Mouse (Mus musculus) limb, embryonic 15.5 days (tissue): ENCODE data around the gene Myo1b. TPM values are rescaled to one million over a fixed set of nuclear protein-coding genes. Genes with fewer than 3 reads are reported as not detected.

Experiments used
- ATAC-seq: fragments of 200-750 bp; cut with Nextera tagmentation; 2 replicates; pipeline ENCODE4 v1.8.0; 2017; ENCODE audit warnings: low read depth, moderate TSS enrichment; ENCODE audit not compliant: insufficient number of reproducible peaks, low FRiP score, low TSS enrichment
- H3K27ac ChIP-seq: fragments of 300-500 bp; sonication (generic); 2 replicates; pipeline ENCODE4 v1.5.1; 2015; ENCODE audit warnings: moderate library complexity, mild to moderate bottlenecking, inconsistent platforms
- H3K27me3 ChIP-seq: fragments of 300-500 bp; sonication (generic); 2 replicates; pipeline ENCODE4 v1.6.1; 2015; ENCODE audit warnings: inconsistent platforms
- H3K36me3 ChIP-seq: fragments of 300-500 bp; sonication (generic); 2 replicates; pipeline ENCODE4 v1.6.1; 2015; ENCODE audit warnings: inconsistent platforms
- H3K4me1 ChIP-seq: fragments of 300-500 bp; sonication (generic); 2 replicates; pipeline ENCODE4 v1.6.1; 2015; ENCODE audit warnings: inconsistent platforms
- H3K4me2 ChIP-seq: fragments of 300-500 bp; sonication (generic); 2 replicates; pipeline ENCODE4 v1.6.1; 2015; ENCODE audit warnings: mild to moderate bottlenecking, inconsistent platforms
- H3K4me3 ChIP-seq: fragments of 300-500 bp; sonication (generic); 2 replicates; pipeline ENCODE4 v1.5.1; 2015; ENCODE audit warnings: mild to moderate bottlenecking, inconsistent platforms
- H3K9ac ChIP-seq: fragments of 300-500 bp; sonication (generic); 2 replicates; pipeline ENCODE4 v1.6.1; 2015; ENCODE audit warnings: inconsistent platforms
- H3K9me3 ChIP-seq: fragments of 300-500 bp; sonication (generic); 2 replicates; pipeline ENCODE4 v1.6.1; 2016; ENCODE audit warnings: inconsistent platforms
- WGBS: fragments of 180-500 bp; shearing (Covaris S2); methylation state at CpG from one replicate; pipeline ENCODE4 v1.1.7; 2015; 5-methylcytosine and 5-hydroxymethylcytosine counted together
- polyA plus RNA-seq: library from polyadenylated mRNA; unstranded; fragments of >200 nt; fragmentation: Nextera tagmentation; extraction: Ambion mirVana; gene quantifications from 2 replicates; pipeline ENCODE4 v1.2.1, GENCODE M21; 2015

The Myo1b gene
- polyA plus RNA-seq, 1 experiment from 2014 or later, result 88.9 TPM

DNA sequence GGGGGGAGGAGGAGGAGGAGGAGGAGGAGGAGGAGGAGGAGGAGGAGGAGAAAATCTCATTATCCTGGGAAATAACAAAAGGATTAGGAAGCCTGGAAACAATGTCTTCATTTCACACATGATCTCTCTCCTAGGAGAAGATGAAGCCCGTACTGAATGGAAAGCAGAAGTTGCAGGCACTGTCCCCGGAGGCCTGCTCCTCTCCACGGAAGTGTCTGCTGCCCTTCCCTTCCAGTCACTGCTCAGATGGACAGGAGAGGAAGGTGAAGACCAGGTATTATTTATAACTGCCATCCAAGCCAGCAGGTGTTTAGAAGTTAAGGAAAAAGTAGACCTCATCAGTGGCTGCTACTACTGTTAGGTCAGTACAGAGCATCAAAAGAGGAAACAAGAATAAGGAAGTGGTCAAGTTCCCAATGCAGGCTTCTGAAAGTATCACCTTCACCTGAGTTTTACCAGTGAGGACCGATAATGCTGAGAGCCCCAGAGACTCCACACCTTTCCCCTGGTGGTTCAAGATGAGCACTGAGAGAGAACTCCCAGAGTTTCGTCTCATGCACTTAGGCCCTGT, 110.7 kb downstream of the Myo1b start:
- Histone ChIP-seq H3K4me2 (no peak overlapping the region), H3K4me3 (no peak overlapping the region), H3K9ac (no peak overlapping the region), H3K9me3 (no peaks in the 10 kb centered on the region), H3K36me3 (peaks cover 2% of the 10 kb centered on the region; the same call in 1 of the 2 replicates), H3K4me1 (peaks cover 4% of the 10 kb centered on the region; the same call in 1 of the 2 replicates), H3K27me3 (no peaks in the 10 kb centered on the region), H3K27ac (no peak overlapping the region)
- no peak for ATAC-seq
- 74% methylated on average over 5 of the region's 5 CpGs for WGBS

DNA sequence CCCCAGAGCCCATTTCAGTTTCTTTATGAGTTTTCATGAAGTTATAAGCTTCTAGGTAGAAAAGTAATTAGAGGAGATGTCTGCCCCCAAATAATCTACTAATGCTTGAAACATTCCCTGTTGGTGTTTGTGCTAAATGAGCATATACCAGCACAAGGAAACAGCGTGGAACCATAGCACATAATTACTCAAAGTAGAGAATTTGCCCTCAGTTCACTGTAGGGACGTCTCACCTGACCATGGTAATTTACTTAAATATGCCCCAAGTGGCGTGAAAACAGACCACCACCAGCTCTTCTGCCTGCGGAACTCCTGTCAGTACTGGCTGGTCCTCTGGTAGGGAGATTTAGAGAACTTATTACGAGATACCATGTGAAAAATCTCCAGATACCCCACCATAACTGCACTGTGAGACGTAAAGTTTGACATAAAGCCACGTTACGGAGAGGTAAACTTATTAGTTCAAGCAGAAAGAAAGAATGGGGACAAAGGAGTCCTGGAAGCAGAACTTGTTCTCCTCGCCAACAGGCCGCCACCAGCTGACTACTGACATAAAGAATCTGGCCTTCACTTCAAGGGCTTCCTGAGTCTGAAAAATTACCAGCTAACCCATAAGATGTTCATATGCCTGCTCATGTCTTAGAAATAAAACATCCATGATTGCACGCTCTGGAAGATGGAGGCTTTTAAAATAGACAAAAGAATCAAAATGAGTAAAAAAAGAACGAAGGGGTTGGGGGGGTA, 111.4 kb downstream of the Myo1b start:
- H3K4me3 ChIP-seq, result no peak overlapping the region
- peaks cover 8% of the 10 kb centered on the region; the same call in 1 of the 2 replicates for H3K36me3 ChIP-seq
- no peak overlapping the region for H3K27ac ChIP-seq
- H3K4me2 ChIP-seq, result no peak overlapping the region
- no peak overlapping the region for H3K9ac ChIP-seq
- 54% methylated on average over 12 of the region's 12 CpGs for WGBS
- H3K27me3 ChIP-seq, result no peaks in the 10 kb centered on the region
- H3K4me1 ChIP-seq, result peaks cover 4% of the 10 kb centered on the region; the same call in 1 of the 2 replicates
- no peak for ATAC-seq
- no peaks in the 10 kb centered on the region for H3K9me3 ChIP-seq

DNA sequence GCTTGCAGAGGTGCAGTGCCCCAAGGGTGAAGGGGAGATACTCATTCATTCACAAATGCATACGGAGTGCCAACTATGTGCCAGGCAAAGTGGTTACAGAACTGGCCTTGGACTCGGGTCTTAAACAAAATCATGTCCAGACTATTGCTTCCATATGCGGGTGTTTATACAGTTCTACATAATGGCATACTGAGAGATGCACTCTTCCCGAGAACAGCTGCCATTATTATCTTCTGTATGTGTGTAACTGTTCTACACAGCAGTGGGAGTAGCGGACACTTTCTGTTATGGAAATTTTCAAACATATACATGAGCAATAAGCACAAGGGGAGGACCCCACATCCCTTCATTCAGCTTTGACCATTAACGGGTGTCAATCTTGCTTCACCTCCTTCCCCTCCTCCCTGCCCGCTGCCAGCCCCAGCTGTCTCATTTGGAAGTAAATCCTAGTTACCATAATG, 117.8 kb downstream of the Myo1b start:
- peaks cover 20% of the 10 kb centered on the region; the same call in 1 of the 2 replicates for H3K36me3 ChIP-seq
- H3K4me1 ChIP-seq, result no peaks in the 10 kb centered on the region
- H3K9me3 ChIP-seq, result no peaks in the 10 kb centered on the region
- H3K9ac ChIP-seq, result no peak overlapping the region
- no peak overlapping the region for H3K27ac ChIP-seq
- no peak overlapping the region for H3K4me2 ChIP-seq
- H3K27me3 ChIP-seq, result no peaks in the 10 kb centered on the region
- no peak overlapping the region for H3K4me3 ChIP-seq
- ATAC-seq, result no peak
- WGBS, result 67% methylated on average over 7 of the region's 7 CpGs

DNA sequence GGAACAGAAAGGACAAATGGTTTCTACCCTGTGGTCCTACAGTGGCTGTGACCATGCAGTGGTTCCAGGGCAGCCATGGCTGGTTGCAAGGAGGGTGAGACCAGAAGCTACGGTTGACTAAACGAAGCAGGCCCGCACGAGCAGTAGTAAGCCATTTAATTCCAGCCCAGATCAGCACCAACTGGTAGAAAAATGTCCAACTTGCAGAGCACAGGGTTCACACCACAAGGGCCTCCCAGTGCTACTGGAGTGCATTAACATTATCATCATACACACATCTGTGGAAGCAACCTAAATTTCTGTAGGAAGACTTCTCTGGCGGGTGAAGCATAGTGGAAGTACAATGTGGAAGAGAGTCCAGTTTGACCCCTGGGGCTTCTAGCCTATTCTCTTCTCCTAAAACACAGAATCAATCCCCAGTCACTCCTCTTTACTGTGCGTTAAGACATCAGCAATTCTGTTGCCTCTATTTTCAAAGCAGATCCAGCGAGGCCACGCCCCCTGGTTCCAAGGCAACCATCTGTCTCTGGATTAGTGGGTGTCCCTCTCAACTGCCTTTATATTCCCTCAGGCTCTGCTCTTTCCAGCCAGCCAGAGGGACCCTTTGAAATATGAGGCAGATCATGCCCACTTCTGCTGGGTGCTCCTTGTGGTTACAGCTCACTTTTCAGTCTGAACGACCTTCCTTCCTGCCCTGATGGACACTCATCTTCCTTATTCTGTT, 120.1 kb downstream of the Myo1b start:
- Histone ChIP-seq H3K4me2 (no peak overlapping the region), H3K27me3 (no peaks in the 10 kb centered on the region), H3K9ac (no peak overlapping the region), H3K4me3 (no peak overlapping the region), H3K9me3 (no peaks in the 10 kb centered on the region), H3K36me3 (peaks cover 41% of the 10 kb centered on the region), H3K4me1 (no peaks in the 10 kb centered on the region), H3K27ac (no peak overlapping the region)
- 68% methylated on average over 9 of the region's 9 CpGs for WGBS
- ATAC-seq, result no peak

DNA sequence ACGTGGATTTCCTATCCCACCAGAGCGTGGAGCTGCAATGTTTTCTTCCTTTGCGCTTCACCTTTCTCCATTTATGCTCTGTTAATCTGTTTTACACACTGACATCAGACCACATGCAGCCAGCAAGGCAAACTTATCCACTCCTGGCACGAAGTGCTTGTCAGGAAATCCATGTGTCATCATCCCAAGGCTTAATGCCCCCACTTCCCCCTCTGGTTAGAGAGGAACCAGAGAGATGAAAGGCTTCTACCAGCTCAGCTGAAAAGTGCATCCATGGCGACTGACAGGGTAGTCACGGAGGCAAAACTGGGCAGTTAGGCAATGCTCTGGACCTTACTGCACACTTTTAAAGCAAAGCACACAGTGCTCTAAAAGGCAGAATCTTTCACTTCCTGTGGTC, 126.6 kb downstream of the Myo1b start:
- ATAC-seq, result no peak
- H3K27ac ChIP-seq, result no peak overlapping the region
- WGBS, result 35% methylated on average over 6 of the region's 6 CpGs

DNA sequence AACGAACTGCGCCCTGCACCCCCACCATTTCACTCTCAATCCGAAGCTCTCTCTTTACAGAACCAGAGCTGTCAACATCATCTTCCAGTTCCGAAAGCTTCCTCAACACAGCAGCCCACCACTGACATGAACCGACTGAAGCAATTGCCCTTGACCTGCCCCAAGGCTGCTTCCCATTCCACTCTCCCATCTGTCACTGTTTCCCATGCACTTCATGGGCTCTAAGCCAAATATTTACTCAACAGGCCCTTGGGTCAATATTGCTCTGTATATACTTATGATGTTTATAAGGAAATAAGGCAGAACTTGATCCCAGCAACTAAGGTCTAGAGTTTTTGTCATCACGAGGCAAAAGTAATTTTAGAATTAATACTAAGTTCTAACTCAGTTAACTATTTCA, 133.8 kb downstream of the Myo1b start:
- H3K4me1 ChIP-seq, result peaks cover 8% of the 10 kb centered on the region; the same call in 1 of the 2 replicates
- H3K36me3 ChIP-seq, result peaks cover 16% of the 10 kb centered on the region; the same call in 1 of the 2 replicates
- no peak for ATAC-seq
- WGBS, result 77% methylated on average over 6 of the region's 6 CpGs
- H3K4me2 ChIP-seq, result no peak overlapping the region
- no peak overlapping the region for H3K9ac ChIP-seq
- H3K27ac ChIP-seq, result no peak overlapping the region
- no peaks in the 10 kb centered on the region for H3K9me3 ChIP-seq
- no peaks in the 10 kb centered on the region for H3K27me3 ChIP-seq
- no peak overlapping the region for H3K4me3 ChIP-seq

More for the DNA sequence above, 126.6 kb downstream of the Myo1b start:
- no peak overlapping the region for H3K4me3 ChIP-seq
- no peak overlapping the region for H3K4me2 ChIP-seq
- H3K9me3 ChIP-seq, result no peaks in the 10 kb centered on the region
- H3K36me3 ChIP-seq, result peaks cover 26% of the 10 kb centered on the region
- H3K4me1 ChIP-seq, result peaks cover 13% of the 10 kb centered on the region; the same call in 1 of the 2 replicates
- H3K27me3 ChIP-seq, result no peaks in the 10 kb centered on the region
- no peak overlapping the region for H3K9ac ChIP-seq

DNA sequence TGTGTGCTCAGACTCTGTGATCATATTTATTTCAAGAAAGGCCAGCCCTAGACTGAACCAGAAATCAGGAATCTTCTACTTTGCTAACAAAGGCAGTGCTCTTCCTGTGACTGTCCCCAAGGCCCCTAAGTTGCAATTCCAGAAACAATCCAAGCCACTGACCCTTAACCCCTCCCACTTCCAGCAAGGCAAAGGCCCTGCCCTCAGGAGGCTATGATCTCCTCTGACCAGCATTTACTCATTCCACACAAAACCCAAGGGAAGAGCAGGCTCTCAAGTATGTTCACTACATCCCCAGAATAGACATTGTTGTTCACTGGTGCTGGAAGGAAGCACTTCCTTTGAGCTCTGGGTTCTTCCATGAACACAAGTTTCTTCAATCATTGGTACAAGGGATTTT, 135.5 kb downstream of the Myo1b start:
- no peaks in the 10 kb centered on the region for H3K27me3 ChIP-seq
- H3K4me2 ChIP-seq, result no peak overlapping the region
- peaks cover 27% of the 10 kb centered on the region for H3K36me3 ChIP-seq
- H3K27ac ChIP-seq, result no peak overlapping the region
- no peak overlapping the region for H3K9ac ChIP-seq
- H3K9me3 ChIP-seq, result no peaks in the 10 kb centered on the region
- 0 out of 2 replicates have a peak, but pooled peaks cover under 1% of the 10 kb centered on the region for H3K4me1 ChIP-seq
- no peak overlapping the region for H3K4me3 ChIP-seq
- no peak for ATAC-seq

DNA sequence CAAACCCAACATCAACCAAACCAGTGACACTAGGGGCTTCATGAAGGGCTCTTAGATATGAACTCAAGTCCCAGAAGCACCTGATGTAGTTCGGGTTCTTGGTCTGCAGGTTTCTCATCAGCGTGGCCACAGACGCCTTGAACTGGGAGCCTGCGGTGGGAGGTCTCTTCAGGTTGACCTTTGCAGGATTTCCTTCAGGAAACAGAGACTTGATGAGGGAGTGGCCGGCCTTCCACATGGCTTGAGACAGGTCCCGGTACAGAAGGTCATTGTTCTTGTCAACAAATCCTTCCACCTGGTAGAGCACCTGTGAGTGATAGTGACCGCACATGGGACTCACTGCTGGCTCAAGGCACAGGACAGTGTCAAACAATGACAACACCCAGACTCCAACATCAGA, 137.6 kb downstream of the Myo1b start:
- 88% methylated on average over 7 of the region's 7 CpGs for WGBS
- no peak overlapping the region for H3K4me2 ChIP-seq
- H3K9ac ChIP-seq, result no peak overlapping the region
- H3K9me3 ChIP-seq, result no peaks in the 10 kb centered on the region
- H3K4me3 ChIP-seq, result no peak overlapping the region
- peaks cover 44% of the 10 kb centered on the region for H3K36me3 ChIP-seq
- H3K4me1 ChIP-seq, result no peaks in the 10 kb centered on the region
- no peak for ATAC-seq
- no peak overlapping the region for H3K27ac ChIP-seq
- no peaks in the 10 kb centered on the region for H3K27me3 ChIP-seq

DNA sequence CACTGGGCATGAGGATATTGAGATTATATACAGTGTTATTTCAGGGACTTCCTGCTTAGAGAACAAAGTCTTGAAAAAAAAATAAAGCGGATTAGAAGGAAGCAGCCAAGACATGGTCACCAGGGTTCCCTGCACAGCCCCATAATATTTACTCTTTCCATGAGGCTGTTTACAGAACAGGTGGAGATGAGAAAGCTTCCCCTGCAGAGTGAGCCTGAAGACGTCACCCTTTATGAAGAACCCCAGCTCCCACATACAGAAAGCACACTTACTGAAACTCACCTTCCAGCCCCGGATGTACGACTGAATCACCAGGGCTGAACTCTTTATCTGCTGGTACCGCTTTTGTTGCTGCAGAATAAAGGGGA, 145.4 kb downstream of the Myo1b start:
- ATAC-seq, result no peak
- no peak overlapping the region for H3K27ac ChIP-seq
- peaks cover 61% of the 10 kb centered on the region for H3K36me3 ChIP-seq
- H3K27me3 ChIP-seq, result no peaks in the 10 kb centered on the region
- no peak overlapping the region for H3K4me3 ChIP-seq
- no peaks in the 10 kb centered on the region for H3K4me1 ChIP-seq
- 88% methylated on average over 5 of the region's 5 CpGs for WGBS
- no peak overlapping the region for H3K9ac ChIP-seq
- no peaks in the 10 kb centered on the region for H3K9me3 ChIP-seq
- no peak overlapping the region for H3K4me2 ChIP-seq

DNA sequence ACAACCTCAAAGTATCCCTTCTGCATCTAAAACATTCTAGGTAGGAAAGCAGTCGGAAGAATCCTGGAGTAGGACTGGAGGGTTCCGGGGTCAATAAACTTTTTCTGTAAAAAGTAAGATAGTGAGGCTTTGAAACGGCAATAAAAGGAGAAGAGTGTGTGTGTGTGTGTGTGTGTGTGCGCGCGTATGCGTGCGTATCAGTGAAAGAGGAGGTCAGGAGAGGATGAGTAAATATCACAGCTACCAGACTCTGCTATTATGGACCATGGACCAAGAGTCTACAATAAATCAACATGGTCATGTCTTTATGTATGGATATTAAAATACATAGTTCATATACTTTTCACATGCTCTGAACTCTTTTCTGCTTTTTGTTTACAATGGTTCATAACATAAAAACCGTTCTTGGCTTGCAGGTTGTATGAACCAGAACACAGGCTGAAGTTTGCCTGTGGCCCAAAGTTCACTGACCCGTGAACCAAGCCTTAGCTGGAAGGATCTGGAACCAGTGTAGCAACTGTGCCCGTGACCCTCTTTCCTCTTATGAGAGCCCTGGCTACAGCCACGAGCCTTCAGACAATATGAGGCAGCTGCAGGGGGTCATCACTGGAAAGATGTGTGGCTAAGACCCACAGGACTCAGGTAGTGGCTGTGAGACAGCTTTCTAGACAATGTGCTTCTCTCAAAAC, 145.9 kb downstream of the Myo1b start:
- WGBS, result 90% methylated on average over 12 of the region's 12 CpGs
- H3K27ac ChIP-seq, result no peak overlapping the region
- H3K4me2 ChIP-seq, result no peak overlapping the region
- H3K9me3 ChIP-seq, result no peaks in the 10 kb centered on the region
- H3K27me3 ChIP-seq, result no peaks in the 10 kb centered on the region
- no peak overlapping the region for H3K4me3 ChIP-seq
- ATAC-seq, result no peak
- no peak overlapping the region for H3K9ac ChIP-seq
- peaks cover 56% of the 10 kb centered on the region for H3K36me3 ChIP-seq
- no peaks in the 10 kb centered on the region for H3K4me1 ChIP-seq

DNA sequence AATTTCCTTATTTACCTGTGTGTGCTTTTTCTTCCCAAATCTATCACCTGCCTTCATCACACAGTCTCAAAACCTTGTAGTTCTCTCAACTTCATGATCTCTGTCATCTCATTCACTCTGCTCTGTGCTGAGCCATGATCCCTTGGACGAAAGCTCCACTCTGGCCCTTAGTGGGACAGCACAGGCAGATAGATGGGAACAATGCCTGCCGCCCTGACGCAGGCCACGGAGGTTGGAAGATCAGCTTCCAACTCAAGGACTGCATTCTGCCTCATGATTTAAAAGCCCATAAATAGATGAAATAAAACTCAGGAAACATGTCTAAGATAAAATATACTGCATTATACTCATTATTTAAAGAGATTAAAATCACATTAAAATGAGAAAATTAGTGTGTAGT, 149.6 kb downstream of the Myo1b start:
- peaks cover 38% of the 10 kb centered on the region for H3K36me3 ChIP-seq
- H3K27ac ChIP-seq, result no peak overlapping the region
- no peak overlapping the region for H3K4me2 ChIP-seq
- H3K4me3 ChIP-seq, result no peak overlapping the region
- H3K9ac ChIP-seq, result no peak overlapping the region
- H3K4me1 ChIP-seq, result no peaks in the 10 kb centered on the region
- H3K9me3 ChIP-seq, result no peaks in the 10 kb centered on the region
- WGBS, result 91% methylated on average over 4 of the region's 4 CpGs
- ATAC-seq, result no peak
- H3K27me3 ChIP-seq, result no peaks in the 10 kb centered on the region
